Mouse (Mus musculus): ENCODE data around the gene Gabpb2.
"Not testable (repeated sequence)": the region's sequence is repeated elsewhere in the genome, so short reads cannot be mapped to it uniquely, and the experiment has no call there.

Gene Gabpb2

DNA sequence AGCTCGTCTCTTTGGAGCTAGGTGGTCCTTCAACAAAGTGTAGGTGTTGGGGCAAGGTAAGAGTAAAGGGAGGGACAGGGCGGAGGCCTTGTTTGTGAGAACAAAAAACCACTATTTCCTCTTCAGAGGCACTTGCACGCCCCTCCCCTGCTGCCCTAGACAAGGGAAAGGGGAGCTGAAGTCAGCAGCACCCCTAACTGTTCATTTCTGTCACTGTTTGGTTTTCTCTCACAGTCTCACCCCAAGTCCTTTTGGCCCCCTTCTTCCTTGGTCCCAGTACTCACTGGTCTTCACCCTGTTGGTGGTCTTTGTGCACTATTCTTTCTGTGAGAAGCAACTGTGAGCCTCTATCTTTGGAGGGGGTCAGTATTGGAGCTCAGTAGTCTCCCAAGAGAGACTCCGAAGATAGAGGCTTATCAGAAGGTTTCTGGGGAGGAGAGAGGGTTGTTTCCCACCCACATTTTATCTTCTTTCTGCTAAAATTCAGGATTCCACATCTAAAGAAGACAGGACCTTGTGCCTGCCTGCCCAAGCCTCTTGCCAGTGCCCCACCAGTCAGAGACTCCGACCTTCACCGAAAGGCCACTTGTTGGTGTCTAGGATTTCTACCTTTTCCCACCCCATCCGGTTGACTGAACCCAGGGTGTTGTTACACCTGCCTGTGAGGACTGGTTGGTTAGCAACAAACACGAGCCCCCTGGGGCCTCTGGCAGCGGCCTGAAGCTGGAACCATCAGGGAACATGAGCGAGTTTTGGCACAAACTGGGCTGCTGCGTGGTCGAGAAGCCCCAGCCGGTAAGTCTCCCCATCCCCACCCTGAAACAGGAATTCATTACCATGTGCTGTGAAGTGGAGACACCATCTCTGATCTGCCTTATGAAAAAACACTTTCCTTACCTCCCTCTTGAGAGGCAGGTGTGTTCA is 13.8 kb upstream of the Gabpb2 start, which contains the start of gene Mllt11:
Mllt11 (minus strand) TSS at position 874 of the 924 bp plus-strand sequence.
- DNase-seq, result peak in 1 of 2 experiments; percentile 78

DNA sequence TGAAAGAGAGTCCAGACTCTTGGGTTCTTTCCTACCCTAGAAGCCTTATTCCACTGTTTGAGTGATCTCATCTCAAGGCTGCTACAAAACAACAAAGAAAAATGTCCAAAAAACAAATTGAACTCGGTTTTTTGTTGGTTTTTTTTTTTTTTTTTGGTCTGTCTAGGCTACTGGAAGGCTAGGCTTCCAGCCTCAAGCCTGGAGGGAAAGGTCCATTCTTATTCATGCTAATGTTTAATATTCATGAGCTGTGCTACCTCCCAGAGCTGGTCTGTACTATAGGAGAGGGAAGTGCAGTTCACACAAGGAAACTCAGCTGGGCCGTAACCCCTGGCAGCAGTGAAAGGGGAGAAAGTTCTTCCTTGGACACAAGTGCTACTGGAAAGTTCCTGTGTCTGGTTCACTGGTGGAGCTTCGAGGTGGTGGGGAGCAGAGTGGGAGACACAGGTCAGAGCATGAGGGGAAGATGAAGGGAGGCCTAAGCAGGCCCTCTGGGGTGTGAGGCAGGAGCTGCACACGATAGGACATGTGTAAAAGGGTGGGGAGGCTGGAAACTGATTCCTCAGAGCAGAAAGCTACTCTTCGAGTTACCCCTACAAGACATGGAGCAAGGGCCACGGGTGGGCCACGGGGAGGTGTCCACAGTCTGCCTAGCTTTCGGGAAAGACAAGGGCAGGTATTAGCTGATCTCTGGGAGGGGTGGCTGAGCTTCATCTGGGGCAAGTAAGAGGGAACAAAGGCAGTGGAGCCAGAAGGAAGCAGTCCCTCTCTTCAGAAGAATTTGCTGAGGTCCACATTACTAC is 13.0 kb upstream of the Gabpb2 start:
- DNase-seq, result peak; percentile 47 to 68

DNA sequence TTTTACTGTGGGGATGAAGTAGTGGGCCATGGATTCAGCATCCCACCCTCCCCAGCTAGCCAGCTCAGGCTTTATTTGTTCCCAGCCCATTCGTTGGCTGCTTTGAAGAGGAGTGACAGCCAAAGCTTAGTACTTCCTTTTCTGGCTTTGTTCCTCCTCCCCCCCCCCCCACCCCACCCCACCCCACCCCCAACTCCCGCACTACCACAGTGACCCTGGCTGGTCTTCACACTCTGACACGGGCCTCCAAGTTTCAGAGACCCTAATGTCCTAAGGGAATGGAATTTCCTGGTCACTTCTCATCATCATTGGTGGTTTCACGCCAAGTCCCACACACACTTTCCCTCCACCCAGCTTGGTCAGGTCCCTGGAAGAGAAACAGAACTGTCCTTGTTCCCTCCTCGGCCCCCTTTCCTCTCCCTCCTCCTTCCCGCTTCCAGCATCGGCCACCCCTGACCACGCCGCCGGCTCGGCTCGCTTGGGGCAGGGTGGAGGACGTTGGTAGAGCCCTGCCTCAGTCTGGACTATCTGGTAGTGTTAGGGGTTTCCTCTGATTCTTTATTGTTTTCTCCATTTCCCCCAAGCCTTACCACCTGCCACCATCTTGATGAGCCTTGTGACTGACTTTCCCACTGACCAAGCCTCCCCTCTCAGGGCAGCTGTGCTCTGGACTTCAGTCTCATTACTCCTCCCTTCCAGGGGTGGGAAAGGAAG is 12.2 kb upstream of the Gabpb2 start:
- DNase-seq, result peak; percentile 44 to 53

DNA sequence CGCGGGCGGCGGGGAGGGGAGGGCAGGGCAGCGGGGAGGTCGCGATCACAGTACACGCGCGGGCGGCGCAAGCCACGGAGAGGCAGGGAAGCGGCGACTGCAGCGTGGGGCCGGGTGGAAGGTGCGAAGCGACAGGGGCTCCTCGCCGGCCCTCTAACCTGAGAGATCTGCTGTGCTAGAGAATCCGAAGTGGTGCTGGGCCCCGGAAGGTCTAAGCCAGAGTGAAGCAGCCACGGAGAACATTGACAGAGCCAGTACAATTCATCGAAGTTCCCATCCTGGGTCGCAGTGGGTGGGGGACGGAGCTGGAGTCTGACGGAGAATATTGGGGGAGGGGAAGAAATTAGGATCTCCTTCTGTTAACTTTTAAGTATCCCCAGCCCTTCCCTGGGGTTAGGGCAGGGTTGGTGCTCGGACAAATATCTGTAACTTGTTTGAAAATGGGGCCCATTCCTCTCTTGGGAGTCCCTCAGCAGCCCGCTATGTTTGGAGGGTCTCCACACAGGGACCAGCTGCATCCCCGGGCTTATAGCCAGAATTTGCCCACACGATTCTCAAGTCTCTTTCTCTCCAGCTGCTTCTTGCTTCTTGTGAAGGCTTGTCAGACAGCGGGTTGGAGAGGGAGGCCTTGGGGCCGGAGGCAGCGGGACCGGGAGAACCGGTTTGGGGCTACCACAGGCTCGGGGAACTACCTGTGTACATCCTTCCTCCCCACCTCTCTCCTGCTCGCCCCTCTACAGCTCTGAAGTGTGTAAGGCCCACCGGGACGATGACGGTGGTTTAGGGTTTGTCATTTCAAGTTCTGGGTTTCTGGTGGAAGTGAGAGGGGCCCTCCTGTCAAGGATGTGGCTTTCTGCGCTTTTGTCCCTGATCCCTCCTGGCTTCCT is 11.4 kb upstream of the Gabpb2 start:
- DNase-seq, result peak; percentile 56 to 62

DNA sequence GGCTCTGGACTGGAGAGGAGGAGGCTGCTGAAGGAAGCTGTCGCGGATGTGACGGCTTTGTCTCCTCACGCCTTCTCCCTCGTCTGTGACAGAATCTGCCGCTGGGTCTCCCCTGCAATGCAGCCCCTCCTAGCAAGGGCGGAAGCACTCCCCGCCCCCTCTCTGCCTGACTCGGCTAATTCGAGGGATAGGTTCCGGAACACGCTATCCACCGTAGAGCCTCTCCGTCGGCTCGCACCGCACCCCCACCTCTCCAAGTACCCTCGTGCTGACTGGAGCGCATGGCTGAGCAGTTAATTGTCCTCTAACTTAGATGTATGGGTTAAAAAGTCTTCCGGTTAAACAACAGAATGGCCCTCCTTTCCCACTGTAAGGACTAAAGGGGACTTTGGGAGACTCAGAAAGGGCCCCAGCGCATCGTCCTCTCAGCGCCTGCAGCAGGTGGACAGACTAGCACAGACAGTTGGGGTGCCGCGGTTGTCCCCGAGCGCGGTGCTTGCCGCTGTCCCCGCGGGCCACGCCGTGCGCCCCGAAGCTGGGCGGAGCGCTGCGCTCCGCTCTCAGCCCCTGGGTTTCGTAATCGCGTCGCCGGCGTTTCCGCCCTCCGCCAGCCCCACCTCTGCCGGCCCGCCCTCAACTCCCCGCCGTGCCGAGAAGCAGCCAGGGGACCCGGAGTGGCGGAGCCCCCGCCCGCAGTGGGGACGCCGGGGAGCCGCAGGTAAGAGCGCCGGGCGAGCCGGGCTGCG is 10.6 kb upstream of the Gabpb2 start, which contains the start of gene Cdc42se1:
Cdc42se1 (plus strand) TSS at position 585 of the 746 bp plus-strand sequence.
- DNase-seq, result peak; percentile 91 to 95

DNA sequence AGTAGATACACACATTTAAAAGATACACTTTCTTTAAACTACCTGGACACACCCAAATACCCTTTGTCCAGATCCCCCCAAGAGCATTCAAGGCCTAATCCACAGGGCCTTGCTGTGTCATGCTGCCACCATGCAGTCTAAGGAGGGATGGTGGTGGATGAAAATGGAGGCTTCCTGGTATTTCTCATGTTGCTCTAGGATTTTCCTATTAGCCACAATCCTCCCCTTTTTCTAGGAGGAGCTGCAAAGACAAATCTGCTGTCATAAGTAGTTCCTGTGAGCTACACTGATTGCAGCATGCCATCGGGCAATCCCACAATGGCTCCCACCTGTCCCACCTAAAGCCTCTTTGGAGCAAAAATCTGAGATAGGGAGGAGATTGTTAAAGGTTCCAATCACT is 9.5 kb upstream of the Gabpb2 start:
- DNase-seq, result no peak

DNA sequence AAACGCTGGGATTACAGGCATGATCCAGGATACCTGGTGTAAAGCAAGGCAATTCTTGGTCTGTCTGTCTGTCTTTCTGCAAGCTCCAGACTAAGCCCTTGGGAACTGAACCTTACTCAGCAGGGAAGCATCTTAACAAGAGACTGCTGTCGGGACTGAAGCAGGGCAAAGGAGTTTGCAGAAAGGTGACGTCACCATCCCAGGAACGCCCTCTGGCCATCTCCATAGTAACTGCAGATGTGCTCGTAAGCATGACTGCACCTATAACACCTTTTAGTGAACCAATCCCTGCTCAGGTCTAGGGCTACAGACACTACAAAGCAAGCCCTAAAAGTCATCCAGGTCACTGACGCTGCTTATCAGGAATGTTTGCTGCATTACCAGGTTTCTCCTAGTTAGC is 6.6 kb upstream of the Gabpb2 start:
- DNase-seq, result no peak

DNA sequence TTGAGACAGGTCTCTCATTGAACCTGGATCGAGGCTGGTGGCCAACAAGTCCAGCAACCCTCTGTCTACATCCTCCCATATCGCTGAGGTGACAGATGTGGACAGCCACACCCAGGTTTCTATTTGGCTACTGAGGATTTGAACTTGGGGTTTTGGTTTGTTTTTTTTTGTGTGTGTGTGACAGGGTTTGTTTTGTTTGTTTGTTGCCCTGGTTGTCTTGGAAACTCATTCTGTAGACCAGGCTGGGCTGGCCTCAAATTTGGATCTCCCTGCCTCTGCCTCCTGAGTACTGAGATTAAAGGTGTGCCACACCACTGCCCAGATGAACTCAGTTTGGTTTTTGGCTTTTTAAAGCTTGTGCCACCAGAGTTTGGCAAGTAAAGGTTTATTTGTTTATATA is 5.3 kb upstream of the Gabpb2 start:
- DNase-seq, result no peak

DNA sequence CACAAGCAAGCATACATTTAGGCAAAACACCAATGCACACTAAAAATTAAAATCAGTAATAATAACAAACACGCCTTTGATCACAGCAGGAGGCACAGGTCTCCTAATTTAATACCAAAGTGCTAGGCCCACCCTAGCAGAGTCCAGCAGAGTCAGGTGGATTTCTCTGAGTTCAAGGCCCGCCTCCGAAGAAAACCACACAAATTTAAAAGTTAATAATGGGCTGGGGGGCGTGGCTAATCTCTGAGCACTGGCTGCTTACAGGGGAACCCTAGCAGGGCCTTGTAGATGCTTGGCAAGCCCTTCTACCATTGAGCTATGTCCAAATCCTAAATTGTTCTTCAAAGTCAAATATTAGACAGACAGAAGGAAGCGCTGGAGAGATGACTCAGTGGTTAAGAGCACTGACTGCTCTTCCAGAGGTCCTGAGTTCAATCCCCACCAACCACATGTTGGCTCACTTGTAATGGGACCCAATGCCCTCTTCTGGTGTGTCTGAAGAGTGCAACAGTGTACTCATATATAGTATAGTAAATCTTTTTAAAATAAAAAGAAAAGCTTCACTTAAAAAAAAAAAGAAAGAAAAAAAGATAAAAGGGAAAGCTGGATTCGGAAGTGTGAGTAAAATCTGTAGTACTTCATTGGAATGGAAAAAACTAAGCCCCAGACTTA is 886 bp upstream of the Gabpb2 start:
- peak in 1 of 2 experiments; percentile 33 for DNase-seq

DNA sequence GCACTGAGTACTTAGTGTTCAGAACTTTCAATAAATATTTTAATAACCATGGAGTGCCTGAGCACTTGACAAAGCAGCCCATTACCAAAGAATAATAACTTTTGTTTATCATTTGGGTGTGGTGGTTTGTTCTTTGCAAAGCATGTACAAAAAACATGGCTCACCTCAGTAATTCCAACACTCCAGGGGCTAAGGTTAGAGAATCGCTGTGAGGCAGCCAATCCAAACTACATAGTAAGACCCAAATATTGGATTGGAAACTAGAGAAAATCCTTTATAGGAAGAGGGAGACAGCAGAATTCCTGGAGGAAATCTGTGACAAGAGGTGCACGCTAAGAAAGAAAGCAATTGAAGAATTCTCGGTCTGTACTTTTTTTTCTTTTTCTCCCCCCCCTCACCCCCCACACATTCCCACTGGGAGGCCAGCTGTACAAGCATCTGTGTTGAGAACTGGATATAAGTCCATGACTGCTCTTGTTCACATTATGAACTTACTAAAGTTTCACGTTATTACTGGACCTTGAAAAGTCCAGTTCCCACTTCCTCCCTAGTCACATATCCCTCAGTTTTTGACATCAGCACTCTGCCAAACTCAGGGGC is 961 bp downstream of the Gabpb2 start:
- DNase-seq, result no peak

DNA sequence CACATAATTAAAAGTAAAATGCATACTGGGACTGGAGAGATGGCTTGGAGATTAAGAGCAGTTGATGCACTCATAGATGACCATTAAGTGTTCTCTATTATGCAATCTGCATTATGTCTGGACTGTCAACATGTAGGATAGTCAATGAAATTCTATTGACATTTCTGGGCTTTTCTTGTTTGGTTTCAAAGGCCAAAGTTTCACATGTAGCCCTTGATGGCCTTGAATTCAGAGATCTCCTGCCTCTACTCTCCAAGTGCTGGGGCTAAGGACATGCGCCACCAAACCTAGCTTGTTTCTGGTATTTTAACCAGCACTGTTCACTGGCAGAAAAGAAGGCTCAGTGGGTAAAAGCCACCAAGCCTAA is 4.1 kb downstream of the Gabpb2 start:
- DNase-seq, result no peak

DNA sequence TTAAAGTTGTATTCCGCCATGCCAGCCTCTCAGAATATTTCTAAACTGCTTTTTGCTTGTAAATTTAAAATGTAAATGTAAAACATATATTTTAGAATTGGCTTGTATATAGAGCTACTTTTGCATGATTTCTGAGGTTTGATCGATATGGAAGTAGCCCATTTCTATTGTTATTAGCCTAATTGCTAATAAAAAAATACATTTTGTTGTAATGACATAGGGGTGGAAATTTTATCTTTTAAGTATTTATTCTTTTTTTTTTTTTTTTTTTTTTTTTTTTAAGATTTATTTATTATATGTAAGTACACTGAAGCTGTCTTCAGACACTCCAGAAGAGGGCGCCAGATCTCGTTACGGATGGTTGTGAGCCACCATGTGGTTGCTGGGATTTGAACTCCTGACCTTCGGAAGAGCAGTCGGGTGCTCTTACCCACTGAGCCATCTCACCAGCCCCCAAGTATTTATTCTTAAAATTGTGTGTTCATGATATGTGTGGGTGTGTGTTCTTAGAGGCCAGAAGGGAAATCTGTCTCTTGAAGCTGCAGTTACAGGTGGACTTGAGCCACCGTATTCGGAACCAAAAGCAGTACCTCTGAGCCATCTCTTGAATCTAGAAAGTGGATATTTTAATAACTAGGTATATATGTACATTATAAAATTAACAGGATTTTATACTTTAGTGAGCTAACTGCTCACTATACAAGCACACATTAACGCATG is 4.7 kb downstream of the Gabpb2 start:
- DNase-seq, result not testable (repeated sequence)

DNA sequence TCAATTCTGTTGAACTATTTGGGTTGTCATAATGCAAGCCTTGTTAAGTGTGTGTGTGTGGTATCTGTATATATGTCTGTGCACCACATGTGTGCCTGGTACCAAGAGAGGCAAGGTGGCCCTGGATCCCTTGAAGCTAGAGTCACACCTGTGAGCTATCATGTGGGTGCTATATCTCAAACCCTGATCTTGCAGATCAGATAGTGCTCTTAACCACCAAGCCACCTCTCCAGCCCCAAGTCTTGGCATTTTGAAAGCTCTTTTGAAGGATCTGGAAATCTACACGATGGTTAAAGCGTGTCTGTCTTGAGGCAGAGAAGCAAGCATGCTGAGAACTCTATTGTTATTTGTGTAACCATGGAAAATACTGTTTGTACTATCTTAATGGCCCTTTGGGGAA is 7.1 kb downstream of the Gabpb2 start:
- peak; percentile 38 to 62 for DNase-seq

DNA sequence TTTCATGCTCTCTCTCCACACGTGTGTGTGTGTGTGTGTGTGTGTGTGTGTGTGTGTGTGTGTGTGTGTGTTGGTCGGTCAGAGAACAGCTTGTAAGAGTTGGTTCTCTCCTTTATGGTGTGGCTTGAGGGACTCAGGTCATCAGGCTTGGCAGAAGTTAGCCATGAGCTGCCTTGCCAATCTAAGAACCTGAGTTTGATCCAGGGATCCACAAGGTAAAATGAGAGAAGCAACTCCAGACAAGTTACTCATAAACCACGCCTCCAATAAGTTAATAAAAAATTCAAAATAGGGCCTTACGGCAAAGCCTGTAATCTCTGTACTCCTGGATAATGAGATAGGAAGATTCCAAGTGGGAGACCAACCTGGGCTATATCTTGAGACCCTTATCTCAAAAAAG is 9.4 kb downstream of the Gabpb2 start:
- no peak for DNase-seq

DNA sequence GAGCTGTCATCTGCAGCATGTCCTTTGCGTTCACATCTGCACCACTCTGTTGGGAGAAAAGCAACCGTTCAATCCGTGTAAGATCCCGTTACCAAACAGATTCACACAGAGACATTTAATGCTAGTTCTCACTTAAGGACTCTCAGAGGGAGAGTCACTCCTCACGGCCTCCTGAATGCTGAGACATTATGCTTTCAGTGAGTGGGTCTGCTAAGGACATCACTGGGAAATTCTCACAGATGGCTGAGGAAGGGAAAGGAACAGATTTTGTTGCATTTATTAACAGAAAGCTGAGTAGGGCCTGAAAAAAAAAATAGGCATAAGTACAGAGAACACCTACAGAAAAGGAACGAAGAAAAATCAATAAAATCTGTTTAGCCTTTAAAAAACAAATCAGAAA is 13.8 kb downstream of the Gabpb2 start:
- DNase-seq, result no peak

DNA sequence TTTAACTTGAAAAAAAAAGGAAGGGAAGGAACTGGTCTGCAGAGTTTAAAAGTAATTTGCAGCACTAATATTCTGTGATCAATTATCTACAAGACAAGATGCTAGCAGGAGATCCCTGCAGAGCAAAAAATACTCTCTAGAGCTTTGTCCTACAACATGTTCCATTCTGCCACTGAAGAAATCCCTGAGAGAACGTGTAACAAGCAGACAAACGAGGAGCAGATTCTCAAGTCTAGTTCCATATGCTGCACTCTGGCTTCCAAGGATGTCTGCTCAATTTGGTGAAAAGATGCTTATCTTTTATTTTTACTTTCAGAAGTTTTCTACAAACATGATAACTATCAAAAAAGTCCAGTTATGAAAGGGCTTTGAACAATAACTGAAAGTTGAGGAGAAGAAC is 17.2 kb downstream of the Gabpb2 start:
- no peak for DNase-seq

DNA sequence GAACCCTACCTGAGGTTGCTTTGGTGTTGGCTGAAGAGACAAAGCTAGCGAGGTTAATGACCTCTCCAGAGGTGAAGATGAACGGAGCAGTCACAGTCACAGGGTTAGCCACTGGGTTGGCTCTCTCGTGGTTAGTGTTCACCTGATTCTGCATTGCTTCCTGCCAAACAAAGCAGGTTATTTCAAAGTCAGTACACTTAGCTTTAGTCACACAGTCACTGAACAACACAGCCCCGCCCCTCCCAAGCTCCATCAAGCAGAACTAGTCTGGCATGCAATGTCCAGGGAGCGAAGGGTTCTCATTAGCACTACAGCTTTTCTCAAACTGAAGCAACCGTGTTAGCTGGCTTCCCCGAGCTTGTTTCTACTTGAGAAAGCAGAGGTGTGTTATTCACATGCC is 17.6 kb downstream of the Gabpb2 start:
- no peak for DNase-seq

DNA sequence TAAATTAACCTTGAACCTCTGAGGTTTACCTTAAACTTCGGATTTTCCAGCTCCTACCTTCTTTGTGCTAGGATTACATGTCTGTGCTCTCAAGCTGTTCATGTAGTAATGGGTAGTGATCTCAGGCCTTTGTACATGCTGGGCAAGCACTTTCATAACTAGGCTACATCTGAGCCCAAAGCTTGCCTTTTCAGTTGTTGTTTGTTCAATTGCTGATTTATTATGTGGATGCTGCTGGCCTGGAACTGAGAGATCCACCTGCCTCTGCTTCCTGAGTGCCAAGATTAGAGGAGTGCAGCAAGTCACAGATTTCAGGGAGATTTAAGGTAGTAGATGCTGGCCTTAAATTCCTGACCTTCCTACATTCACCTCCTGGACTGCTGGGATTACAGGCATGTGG is 18.6 kb downstream of the Gabpb2 start:
- DNase-seq, result no peak

DNA sequence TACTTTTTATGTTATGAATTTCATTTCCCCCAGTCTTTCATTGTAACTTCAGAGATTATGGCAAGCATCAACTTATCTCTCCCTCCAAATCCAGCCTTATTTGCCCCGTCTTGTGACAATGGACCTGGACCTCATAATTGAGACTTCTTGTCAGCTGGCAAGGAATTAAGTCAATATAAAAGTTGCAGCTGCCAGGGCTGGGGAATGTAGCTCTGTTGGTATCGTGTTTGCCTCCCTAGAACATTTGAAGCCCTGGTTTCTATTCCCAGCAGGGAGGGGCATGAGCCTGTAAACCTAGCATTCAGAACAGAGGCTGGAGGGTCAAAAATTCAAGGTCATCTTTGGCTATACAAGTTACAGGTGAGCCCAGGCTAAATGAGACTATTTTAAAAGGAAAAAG is 21.9 kb downstream of the Gabpb2 start:
- no peak for DNase-seq

DNA sequence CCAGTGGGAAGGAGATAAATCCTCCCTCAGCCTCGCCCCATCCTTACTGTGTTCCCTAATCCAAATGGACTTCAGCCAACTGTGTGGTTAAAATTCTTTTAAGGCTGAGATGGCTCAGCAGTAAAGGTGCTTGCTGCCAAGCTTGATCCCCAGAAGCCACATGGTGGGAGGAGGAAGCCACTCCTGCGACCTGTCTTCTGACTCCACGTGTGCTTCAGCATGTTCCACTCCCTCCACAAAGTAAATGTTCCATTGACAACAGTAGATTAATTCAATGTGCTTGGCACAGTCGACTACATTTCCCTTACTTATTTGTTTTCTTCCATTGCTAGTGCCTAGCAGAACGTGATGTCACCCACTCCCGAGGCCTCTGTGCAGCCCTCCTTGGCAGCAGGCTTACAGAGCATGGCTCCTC is 23.0 kb downstream of the Gabpb2 start:
- DNase-seq, result no peak

Data from thymus, postnatal 36 days (tissue).